Mouse (Mus musculus) heart, embryonic 16.5 days (tissue): Measurements from ENCODE around the gene Sys1. TPM values are rescaled to one million over a fixed set of nuclear protein-coding genes. Genes with fewer than 3 reads are reported as not detected.
A peak's percentile ranks its signal among the peaks of the same experiment; 100 is the strongest.

Experiments used
- ATAC-seq: fragments of 200-750 bp; cut with Nextera tagmentation; replicated peaks from 2 replicates; pipeline ENCODE4 v1.8.0; 2017; ENCODE audit warnings: moderate number of reproducible peaks; ENCODE audit not compliant: insufficient read depth, low FRiP score; ENCODE audit errors: extremely low read depth
- H3K27ac ChIP-seq: fragments of 300-500 bp; sonication (generic); 2 replicates; pipeline ENCODE4 v1.5.1; 2014; ENCODE audit warnings: mild to moderate bottlenecking, low read length, control low read depth, moderate library complexity
- H3K27me3 ChIP-seq: fragments of 300-500 bp; sonication (generic); 2 replicates; pipeline ENCODE4 v1.6.1; 2014; ENCODE audit warnings: low read length, mixed read lengths; ENCODE audit not compliant: control insufficient read depth, insufficient read depth
- H3K36me3 ChIP-seq: fragments of 300-500 bp; sonication (generic); 2 replicates; pipeline ENCODE4 v1.6.1; 2014; ENCODE audit not compliant: control insufficient read depth, insufficient read depth
- H3K4me1 ChIP-seq: fragments of 300-500 bp; sonication (generic); 2 replicates; pipeline ENCODE4 v1.6.1; 2014; ENCODE audit warnings: low read length, mixed read lengths; ENCODE audit not compliant: control insufficient read depth, insufficient read depth
- H3K4me2 ChIP-seq: fragments of 300-500 bp; sonication (generic); 2 replicates; pipeline ENCODE4 v1.6.1; 2014; ENCODE audit warnings: low read depth, mild to moderate bottlenecking, control low read depth, low read length
- H3K4me3 ChIP-seq: fragments of 300-500 bp; sonication (generic); 2 replicates; pipeline ENCODE4 v1.5.1; 2014; ENCODE audit warnings: mild to moderate bottlenecking, control low read depth, low read length
- H3K9ac ChIP-seq: fragments of 300-500 bp; sonication (generic); 2 replicates; pipeline ENCODE4 v1.6.1; 2014; ENCODE audit warnings: low read length, control low read depth
- H3K9me3 ChIP-seq: fragments of 300-500 bp; sonication (generic); replicated peaks from 2 replicates; pipeline ENCODE4 v1.6.1; 2016; ENCODE audit warnings: low read length; ENCODE audit not compliant: control insufficient read depth
- WGBS: fragments of 180-500 bp; shearing (Covaris S2); extraction: QIAGEN DNeasy Blood & Tissue Kit; methylation state at CpG from one replicate; pipeline ENCODE4 v1.1.7; 2014; 5-methylcytosine and 5-hydroxymethylcytosine counted together
- polyA plus RNA-seq: library from polyadenylated mRNA; unstranded; fragments of >200 nt; fragmentation: Nextera tagmentation; extraction: Ambion mirVana; gene quantifications from 2 replicates; pipeline ENCODE4 v1.2.1, GENCODE M21; 2015

The Sys1 gene
- polyA plus RNA-seq, 1 experiment from 2014 or later, result 33.4 TPM

DNA sequence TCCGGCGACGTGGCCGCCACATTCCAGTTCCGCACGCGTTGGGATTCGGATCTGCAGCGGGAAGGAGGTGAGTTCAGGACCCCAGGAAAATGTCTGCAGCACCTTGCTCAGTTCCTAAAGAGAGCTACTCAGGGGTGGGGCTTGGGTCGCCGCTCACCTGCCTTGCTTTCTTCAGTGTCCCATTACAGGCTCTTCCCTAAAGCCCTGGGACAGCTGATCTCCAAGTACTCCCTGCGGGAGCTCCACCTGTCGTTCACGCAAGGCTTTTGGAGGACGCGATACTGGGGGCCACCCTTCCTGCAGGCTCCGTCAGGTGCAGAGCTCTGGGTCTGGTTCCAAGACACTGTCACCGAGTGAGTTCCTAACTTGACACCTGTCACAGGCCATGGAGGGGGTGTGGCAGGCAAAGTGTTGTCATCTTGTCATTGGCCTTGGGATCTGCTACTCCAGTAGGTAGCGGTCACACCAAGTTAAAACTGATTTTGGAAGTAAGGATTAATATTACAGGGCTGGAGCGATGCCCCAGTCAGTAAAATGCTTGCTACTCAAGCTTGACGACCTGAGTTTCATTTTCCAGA lies 41.0 kb downstream of the Sys1 start:
- peak; percentile 39; the same call in 1 of the 2 replicates for ATAC-seq

DNA sequence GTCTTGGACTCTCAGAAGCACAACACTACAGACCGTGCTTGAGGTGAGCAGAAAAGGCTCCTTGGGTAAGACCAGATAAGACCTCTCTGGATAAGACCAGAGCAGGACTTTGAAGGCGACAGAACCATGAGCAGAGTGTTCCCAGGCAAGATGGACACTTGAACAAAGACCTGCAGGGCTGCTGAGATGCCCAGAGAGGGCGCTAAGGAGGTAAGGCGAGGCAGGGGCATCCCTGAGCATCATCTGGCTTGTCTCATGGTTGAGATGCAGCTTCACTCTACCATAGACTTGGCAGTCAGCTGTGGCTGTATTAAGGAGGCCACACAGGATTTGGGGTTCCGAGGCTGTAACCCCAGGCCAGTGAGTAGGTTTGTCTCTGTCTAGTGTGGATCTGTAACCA lies 42.6 kb downstream of the Sys1 start:
- Histone ChIP-seq H3K36me3 (peaks cover 36% of the 10 kb centered on the region), H3K9ac (no peak overlapping the region), H3K4me2 (no peak overlapping the region), H3K9me3 (peaks cover 2% of the 10 kb centered on the region), H3K27ac (no peak overlapping the region), H3K27me3 (no peaks in the 10 kb centered on the region), H3K4me1 (peaks cover 12% of the 10 kb centered on the region), H3K4me3 (no peak overlapping the region)
- ATAC-seq, result no peak
- WGBS, result 70% methylated on average over 5 of the region's 5 CpGs

More for the DNA sequence above, 41.0 kb downstream of the Sys1 start:
- WGBS, result 5% methylated on average over 21 of the region's 21 CpGs
- H3K36me3 ChIP-seq, result peaks cover 20% of the 10 kb centered on the region
- H3K4me2 ChIP-seq, result peak overlapping the region; percentile 78
- peak overlapping the region; percentile 90 for H3K4me3 ChIP-seq
- no peaks in the 10 kb centered on the region for H3K27me3 ChIP-seq
- peaks cover 12% of the 10 kb centered on the region for H3K4me1 ChIP-seq
- H3K27ac ChIP-seq, result no peak overlapping the region; the same call in 1 of the 2 replicates
- H3K9me3 ChIP-seq, result no peaks in the 10 kb centered on the region
- H3K9ac ChIP-seq, result peak overlapping the region; percentile 85

DNA sequence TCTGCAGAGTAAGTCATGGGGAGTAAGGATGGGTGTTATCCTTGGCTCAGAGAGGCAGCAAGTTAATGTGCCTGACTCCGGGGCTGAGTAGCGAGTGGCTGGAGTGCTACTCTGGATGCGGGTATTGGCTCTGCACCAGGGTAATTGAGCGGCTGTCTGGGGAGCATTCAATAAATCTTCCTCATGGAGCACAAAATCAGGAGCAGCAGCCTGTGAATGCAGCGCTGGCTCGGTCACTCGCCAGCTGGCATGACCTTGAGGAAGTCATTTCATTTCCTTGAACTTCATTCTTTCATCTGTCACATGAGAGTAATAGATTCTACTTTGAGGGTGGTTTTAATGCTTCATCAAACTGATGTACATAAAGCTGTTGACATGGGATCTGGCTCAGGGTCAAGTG lies 43.7 kb downstream of the Sys1 start:
- ATAC-seq, result no peak

DNA sequence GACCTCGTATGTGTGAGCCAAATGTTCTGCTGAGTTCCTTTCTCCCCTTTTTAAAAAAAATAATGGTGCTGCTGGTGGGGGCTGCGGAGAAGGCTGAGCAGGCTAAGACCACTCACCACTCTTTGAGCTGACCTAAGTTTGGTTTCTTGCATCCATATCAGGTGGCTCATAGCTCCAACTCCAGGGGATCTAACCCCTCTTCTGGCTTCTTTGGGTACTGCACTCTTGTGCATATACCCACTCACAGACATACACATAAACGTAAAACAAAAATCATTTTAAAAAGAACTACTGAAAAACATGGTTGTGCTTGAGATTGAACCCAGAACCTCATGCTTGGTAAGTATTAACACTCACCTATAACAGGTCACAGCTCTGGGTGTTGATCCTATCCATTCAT lies 48.2 kb downstream of the Sys1 start:
- no peak overlapping the region for H3K4me3 ChIP-seq
- no peak overlapping the region for H3K9ac ChIP-seq
- H3K9me3 ChIP-seq, result peaks cover 11% of the 10 kb centered on the region
- ATAC-seq, result no peak
- WGBS, result 94% methylated on average over 3 of the region's 3 CpGs
- no peak overlapping the region for H3K4me2 ChIP-seq
- peaks cover 50% of the 10 kb centered on the region for H3K36me3 ChIP-seq
- H3K27ac ChIP-seq, result no peak overlapping the region
- H3K4me1 ChIP-seq, result no peaks in the 10 kb centered on the region
- no peaks in the 10 kb centered on the region for H3K27me3 ChIP-seq

More for the DNA sequence above, 43.7 kb downstream of the Sys1 start:
- Histone ChIP-seq H3K9me3 (peaks cover 11% of the 10 kb centered on the region), H3K27me3 (no peaks in the 10 kb centered on the region), H3K4me2 (no peak overlapping the region), H3K9ac (no peak overlapping the region), H3K4me3 (no peak overlapping the region), H3K4me1 (peaks cover 12% of the 10 kb centered on the region), H3K27ac (no peak overlapping the region), H3K36me3 (peaks cover 45% of the 10 kb centered on the region)
- 89% methylated on average over 7 of the region's 7 CpGs for WGBS

DNA sequence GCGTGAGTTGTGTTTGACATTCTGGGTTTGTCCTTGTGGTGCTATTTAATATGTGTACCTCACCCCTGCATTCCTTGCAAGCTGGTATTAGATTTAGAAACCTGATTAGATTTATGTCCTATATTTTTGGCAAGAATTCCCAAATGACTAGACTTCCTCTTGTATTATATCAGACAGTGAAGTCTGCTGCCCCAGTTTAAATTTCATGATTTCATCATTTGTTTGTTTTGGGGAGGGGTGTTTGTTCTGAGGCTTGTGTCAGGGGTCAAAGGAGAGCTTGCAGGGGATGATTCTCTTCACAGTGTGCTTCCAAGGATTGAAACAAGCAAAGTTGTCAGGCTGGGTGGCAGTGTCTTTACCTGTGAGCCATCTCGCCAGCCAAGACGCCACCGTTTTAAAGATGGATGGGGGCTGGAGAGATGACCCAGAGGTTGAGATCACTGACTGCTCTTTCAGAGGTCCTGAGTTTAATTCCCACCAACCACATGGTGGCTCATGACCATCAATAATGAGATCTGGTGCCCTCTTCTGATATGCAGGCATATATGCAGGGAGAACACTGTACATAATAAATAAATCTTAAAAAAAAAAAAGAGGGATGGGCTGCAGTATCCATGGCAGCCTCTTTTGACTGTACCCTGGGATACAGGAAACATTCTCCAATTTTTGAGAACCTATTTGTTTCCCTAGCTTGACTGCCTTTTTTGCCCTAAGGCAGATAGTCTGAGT lies 49.0 kb downstream of the Sys1 start:
- Histone ChIP-seq H3K36me3 (peaks cover 46% of the 10 kb centered on the region), H3K9me3 (peaks cover 11% of the 10 kb centered on the region), H3K27me3 (no peaks in the 10 kb centered on the region), H3K27ac (no peak overlapping the region), H3K4me2 (no peak overlapping the region), H3K9ac (no peak overlapping the region), H3K4me1 (peaks cover 6% of the 10 kb centered on the region; the same call in 1 of the 2 replicates), H3K4me3 (no peak overlapping the region)
- ATAC-seq, result no peak
- 96% methylated on average over 4 of the region's 4 CpGs for WGBS

DNA sequence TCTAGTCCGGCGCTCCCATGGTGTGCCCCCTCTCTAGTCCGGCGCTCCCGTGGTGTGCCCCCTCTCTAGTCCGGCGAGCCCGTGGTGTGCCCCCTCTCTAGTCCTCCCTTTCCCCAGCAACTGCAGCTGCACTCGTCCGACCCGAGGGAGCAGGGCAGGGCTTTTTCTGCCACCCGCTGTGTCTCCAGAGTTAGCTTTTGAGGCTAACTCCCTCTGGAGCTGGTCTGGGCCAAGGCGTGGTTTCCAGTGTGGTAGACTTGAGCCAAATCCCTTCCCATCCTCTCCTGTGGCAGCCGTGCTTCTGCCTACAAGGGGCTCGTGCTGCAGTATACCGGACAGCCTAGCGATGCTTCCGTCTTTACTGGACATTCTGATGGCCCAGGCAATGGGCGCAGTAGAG lies 51.0 kb downstream of the Sys1 start:
- no peak overlapping the region for H3K4me3 ChIP-seq
- H3K9me3 ChIP-seq, result peaks cover 11% of the 10 kb centered on the region
- H3K27me3 ChIP-seq, result no peaks in the 10 kb centered on the region
- no peak for ATAC-seq
- peaks cover 8% of the 10 kb centered on the region; the same call in 1 of the 2 replicates for H3K4me1 ChIP-seq
- H3K4me2 ChIP-seq, result no peak overlapping the region
- H3K27ac ChIP-seq, result no peak overlapping the region
- H3K36me3 ChIP-seq, result peaks cover 29% of the 10 kb centered on the region
- 82% methylated on average over 19 of the region's 19 CpGs for WGBS
- H3K9ac ChIP-seq, result no peak overlapping the region

DNA sequence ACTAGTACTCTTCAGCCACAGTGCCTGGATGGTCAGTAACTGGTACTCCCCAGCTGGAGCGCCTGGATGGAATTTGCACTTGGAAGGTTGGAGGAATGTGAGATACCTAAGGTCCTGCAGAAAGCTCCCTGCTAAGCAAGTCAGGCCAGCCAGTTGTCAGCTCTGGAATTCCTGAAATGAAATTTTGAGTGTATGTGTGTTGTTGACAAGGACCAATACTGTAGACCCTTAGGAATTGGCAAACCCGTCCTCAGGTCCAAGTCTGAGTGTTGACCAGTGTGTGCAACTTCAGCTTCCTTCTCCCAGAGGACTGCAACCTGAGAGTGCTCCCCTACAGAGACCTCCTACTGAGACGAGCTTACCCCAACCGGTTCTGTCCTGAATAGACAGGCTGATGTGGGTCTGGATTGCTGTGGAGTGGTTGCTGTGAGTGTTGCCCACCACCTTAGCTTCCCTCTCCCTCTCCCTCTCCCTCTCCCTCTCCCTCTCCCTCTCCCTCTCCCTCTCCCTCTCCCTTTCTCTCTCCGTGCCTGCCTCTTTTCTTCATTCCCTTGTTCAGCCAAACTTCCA lies 53.9 kb downstream of the Sys1 start:
- H3K9ac ChIP-seq, result no peak overlapping the region
- no peak overlapping the region; the same call in 1 of the 2 replicates for H3K27ac ChIP-seq
- no peaks in the 10 kb centered on the region for H3K27me3 ChIP-seq
- no peak overlapping the region for H3K4me3 ChIP-seq
- H3K4me1 ChIP-seq, result peaks cover 8% of the 10 kb centered on the region; the same call in 1 of the 2 replicates
- H3K4me2 ChIP-seq, result no peak overlapping the region
- no peak for ATAC-seq
- 28% methylated on average over 4 of the region's 5 CpGs for WGBS
- H3K9me3 ChIP-seq, result no peaks in the 10 kb centered on the region
- H3K36me3 ChIP-seq, result 0 out of 2 replicates have a peak, but pooled peaks cover 5% of the 10 kb centered on the region

DNA sequence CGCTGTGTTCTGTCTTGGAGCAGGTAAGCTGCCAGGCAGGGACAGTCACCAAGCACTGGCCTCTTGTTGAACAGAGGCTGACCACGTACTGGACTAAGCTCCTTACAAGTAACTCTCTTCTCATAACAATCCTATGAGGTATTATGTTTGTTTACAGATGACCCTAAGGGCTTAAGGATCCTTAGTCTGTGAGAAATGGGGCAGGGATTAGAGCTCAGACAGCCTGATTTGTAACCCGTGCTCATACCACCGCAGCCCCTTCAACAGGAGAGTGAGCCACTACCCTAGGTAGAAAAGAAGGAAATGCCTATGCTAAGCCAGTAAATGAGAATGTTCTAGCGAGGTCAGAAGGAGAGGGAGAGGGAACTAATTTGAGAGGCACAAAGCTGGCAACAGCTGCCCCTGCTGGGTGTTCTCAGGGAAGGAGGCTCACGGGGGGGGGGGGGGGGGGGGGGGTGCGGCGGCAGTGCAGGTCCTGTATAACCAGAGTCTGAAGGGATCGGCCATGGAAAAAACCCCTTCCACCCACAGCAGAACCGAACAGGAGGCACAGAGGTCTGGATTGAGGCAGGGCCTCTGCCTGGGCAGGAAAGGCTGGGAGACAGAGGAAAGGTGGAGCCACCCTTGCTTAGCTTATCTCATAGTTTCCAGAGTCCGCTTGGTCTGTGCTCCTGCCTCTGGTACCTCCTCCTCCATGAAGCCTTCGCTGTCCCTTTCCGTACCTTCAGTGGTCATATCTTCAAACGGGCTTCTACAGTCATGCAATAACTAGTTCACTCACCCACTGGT lies 55.6 kb downstream of the Sys1 start:
- WGBS, result 57% methylated on average over 10 of the region's 14 CpGs
- ATAC-seq, result no peak; the same call in 1 of the 2 replicates

More for the DNA sequence above, 55.6 kb downstream of the Sys1 start:
- peaks cover 8% of the 10 kb centered on the region; the same call in 1 of the 2 replicates for H3K4me1 ChIP-seq
- peaks cover 3% of the 10 kb centered on the region for H3K9me3 ChIP-seq
- H3K9ac ChIP-seq, result no peak overlapping the region
- no peak overlapping the region for H3K4me3 ChIP-seq
- no peak overlapping the region for H3K4me2 ChIP-seq
- H3K27ac ChIP-seq, result peak overlapping the region; percentile 51
- no peaks in the 10 kb centered on the region for H3K36me3 ChIP-seq
- no peaks in the 10 kb centered on the region for H3K27me3 ChIP-seq
